Mouse (Mus musculus): Measurements from ENCODE around the gene Bbs7.

- TF ChIP-seq CTCF (conservative IDR thresholded peaks at IDR 0.05; ENCODE audit: low read length): no peak
- no peak for TF ChIP-seq POU5F1 (IDR thresholded peaks at IDR 0.05; ENCODE audit: borderline replicate concordance, low read length)
- TF ChIP-seq NANOG (IDR thresholded peaks at IDR 0.05; ENCODE audit: borderline replicate concordance, low read length): no peak
These were observed 88.8 kb downstream of the Bbs7 start for GRCm38 (mm10) chr3:36524466-36524865.

Data from E14TG2a.4 (cell line).